Mouse (Mus musculus) brain, embryonic 14.5 days (tissue): ENCODE data around the gene Gys1.

Experiments used
- CTCF ChIP-seq: fragments of 200-500 bp; IDR thresholded peaks from 2 replicates; pipeline ENCODE4 v1.5.1; 2012; ENCODE audit warnings: inconsistent platforms, mild to moderate bottlenecking, moderate library complexity, borderline replicate concordance; ENCODE audit not compliant: insufficient read depth, insufficient read length; ENCODE audit errors: extremely low read depth
- POLR2A ChIP-seq: fragments of 200-500 bp; IDR thresholded peaks from 2 replicates; pipeline ENCODE4 v1.6.1; 2012; ENCODE audit warnings: mild to moderate bottlenecking, inconsistent platforms, borderline replicate concordance; ENCODE audit not compliant: poor library complexity, insufficient read depth, insufficient read length, severe bottlenecking; ENCODE audit errors: extremely low read depth

DNA sequence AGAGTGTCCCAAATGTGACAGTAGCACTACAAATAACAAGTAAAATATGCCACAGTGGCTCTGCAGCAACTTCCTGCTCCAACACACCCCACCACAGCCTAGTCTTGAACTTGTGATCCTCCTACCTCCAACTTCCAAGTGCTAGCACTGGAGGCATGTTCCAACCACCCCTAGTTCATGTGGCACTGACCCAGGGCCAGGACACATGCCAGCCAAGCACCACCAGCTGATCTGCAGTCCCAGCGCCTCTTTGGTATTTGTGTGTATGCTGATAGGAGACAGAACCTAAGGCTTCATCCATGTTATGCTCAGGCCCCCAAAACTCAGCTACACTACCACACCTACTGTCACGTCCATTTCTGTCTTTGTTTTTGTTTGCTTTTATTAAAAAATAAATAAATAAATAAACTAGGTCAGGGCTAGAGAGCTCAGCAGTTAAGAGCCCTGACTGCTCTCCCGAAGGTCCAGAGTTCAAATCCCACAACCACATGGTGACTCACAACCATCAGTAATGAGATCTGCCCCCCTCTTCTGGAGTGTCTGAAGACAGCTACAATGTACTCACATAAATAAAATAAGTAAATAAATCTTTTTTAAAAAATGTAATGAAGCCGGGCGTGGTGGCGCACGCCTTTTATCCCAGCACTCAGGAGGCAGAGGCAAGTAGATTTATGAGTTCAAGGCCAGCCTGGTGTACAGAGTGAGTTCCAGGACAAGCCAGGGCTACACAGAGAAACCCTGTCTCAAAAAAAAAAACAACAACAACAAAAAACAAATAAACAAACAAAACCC is 29.5 kb downstream of the Gys1 start:
- TF ChIP-seq CTCF (no peak), POLR2A (no peak)
